Mouse (Mus musculus) erythroid progenitor cell, adult 5-6 weeks (primary cell): Measurements from ENCODE around the gene Spred2. TPM values are rescaled to one million over a fixed set of nuclear protein-coding genes. Genes with fewer than 3 reads are reported as not detected.
A peak's percentile ranks its signal among the peaks of the same experiment; 100 is the strongest.

Experiments used
- ATAC-seq: replicated peaks from 2 replicates; pipeline ENCODE4 v1.8.0; 2016; ENCODE audit warnings: moderate number of reproducible peaks, mild to moderate bottlenecking, moderate TSS enrichment, inconsistent platforms; ENCODE audit not compliant: poor library complexity, low FRiP score, severe bottlenecking
- total RNA-seq, 2 experiments: library from RNA; stranded (forward) in 1 of 2; stranded (reverse) in 1 of 2; fragments of 150-400 nt in 1 of 2; fragments of 186-747, 209-891 nt in 1 of 2; gene quantifications; 2 replicates each; pipeline versions ENCODE4 v1.2.3 to v1.2.4; 2015 to 2017; ENCODE audit warnings: low replicate concordance in 2 of 2

Gene Spred2
- 4.0 and 10.5 TPM in 2 replicates for total RNA-seq (2015; ENCODE audit: low replicate concordance)
- 1.0 and 1.6 TPM in 2 replicates for total RNA-seq (2017; ENCODE audit: low replicate concordance)

GRCm38 (mm10) chr11:19923888-19924756 is at the start of gene Spred2:
Gene Spred2 (plus strand): TSS chr11:19924375.
- peak; percentile 61 for ATAC-seq

GRCm38 (mm10) chr11:19875551-19875950 is 48.6 kb upstream of the Spred2 start:
- ATAC-seq = no peak

DNA sequence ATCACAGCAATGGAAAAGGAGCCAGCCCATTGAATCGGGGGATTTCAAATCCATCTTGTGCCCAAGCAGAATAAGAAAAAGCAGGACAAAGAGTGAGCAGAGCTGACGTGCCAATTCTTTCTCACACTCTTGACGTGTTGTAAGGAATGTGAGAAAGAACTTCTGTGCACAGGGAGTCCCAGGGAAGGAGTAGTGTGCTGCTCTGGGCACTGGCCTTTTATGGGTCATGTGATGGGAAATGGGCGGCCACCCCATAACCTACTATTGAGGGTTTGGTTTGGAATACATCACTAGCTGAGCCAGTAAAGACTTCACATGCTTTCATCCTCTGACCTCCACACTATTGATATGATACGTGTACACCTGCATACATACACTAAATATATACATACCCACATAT is 48.2 kb upstream of the Spred2 start:
- ATAC-seq = no peak

- no peak for ATAC-seq
These were observed 46.8 kb upstream of the Spred2 start for GRCm38 (mm10) chr11:19877239-19877915.

GRCm38 (mm10) chr11:19881342-19881741 is 42.8 kb upstream of the Spred2 start:
- no peak for ATAC-seq

- no peak for ATAC-seq
These were observed 33.3 kb upstream of the Spred2 start for GRCm38 (mm10) chr11:19890700-19891406.

DNA sequence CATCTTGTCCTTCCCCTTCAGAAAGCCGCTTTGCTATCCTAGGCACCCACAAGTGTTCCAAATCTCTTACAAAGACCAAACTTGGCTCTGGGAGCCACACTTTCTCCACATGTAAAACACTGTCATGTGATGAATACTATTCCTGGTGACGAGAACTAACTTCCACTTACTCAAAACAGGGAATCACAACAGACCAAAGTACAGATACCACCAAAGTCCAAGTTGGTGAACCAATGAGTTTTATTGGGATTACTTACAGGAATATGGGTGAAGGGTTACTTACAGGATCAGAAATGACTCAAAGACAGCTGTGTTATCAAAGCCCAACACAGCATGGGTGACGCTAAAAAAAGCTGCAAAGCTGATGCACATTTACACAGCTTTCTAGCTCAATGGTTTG is 30.9 kb upstream of the Spred2 start:
- ATAC-seq = no peak

DNA sequence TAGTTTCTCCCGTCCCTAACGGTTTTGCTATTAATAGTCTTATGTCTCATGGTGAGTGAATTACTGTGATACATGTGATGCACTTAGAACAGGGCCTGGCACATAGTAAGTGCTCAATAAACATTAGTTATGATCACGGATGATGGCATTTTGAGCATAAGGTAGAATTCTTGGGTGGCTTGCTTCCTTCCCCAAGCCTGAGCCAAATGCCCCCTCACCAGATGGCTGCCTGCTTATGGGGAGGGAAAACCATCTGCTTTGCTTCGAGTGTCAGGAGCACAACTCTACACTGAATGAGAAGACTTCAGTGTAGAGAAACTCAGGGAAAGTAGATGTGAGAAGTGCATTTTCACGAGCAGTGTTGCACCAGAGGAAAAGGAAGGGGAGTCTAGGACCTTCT is 24.6 kb upstream of the Spred2 start:
- no peak for ATAC-seq

- ATAC-seq = no peak
These were observed 23.5 kb upstream of the Spred2 start for GRCm38 (mm10) chr11:19900712-19901111.

DNA sequence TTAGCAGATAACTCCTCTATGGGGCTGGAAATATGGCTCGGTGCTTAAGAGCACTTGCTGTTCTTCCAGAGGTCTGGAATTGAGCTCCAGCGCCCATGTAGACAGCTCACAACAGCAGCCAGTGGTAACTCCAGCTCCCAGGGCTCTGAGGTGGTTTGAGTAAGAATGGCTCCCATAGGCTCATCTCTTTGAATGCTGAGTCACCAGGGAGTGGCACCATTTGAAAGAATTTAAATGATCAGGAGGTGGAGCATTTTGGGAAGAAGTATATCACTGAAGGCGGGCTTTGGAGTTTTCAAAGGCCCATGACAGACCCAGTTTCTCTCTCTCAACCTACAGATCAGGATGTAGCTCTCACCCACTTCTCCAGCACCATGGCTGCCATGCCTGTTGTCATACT is 13.0 kb upstream of the Spred2 start:
- ATAC-seq = 0 out of 2 replicates have a peak, but pooled peaks have one; percentile 39

DNA sequence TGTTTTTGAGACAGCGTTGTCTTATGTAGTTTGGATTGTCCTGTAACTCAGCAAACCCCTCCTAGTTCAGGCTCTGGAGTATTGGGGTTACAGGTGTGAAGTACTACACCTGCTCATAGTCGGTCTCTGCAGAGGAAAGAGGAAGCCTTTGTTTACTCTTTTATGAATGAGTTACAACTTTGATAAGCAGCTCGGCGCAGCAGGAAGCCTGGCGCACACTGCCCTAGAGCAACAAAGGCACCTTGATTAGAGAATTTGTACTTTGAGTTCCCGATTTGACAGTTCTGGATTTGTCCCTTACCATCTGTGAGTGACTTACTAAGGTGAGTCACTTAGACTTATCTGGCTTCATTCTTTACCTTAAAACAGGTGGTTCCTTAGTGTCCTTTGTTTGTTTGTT is 12.0 kb upstream of the Spred2 start:
- no peak for ATAC-seq

DNA sequence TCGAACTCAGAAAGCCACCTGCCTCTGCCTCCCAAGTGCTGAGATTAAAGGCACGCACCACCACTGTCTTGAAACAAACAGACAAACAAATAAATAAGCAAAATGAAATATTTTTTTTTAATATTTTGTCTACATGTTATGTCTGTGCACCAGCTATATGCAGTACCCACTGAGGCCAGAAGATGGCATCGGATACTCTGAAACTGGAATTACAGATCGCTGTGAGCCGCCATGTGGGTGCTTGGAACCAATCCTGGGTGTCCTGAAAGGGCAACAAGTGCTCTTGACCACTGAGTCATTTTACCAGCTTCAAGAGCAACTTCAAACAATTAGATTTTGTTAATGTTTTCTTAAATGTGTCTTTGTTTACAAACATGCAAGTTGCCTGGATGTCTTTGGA is 11.5 kb upstream of the Spred2 start:
- ATAC-seq = no peak

DNA sequence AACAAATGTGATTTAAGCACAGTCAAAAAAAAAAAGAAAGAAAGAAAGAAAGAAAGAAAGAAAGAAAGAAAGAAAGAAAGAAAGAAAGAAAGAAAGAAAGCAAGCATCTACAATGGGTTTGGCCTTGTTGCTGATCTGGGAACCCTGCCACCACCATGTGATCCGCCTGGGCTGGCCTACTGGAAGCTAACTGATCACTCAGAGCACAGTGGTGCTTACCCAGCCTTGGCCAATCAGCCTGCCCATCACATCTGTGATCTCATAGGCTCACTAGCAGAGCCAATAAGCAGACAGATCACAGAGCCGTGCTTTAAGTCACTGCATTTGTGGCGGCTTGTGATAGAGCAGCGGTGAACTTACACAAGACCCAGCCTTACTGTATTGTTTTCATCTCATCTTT is 10.4 kb upstream of the Spred2 start:
- ATAC-seq = no peak

DNA sequence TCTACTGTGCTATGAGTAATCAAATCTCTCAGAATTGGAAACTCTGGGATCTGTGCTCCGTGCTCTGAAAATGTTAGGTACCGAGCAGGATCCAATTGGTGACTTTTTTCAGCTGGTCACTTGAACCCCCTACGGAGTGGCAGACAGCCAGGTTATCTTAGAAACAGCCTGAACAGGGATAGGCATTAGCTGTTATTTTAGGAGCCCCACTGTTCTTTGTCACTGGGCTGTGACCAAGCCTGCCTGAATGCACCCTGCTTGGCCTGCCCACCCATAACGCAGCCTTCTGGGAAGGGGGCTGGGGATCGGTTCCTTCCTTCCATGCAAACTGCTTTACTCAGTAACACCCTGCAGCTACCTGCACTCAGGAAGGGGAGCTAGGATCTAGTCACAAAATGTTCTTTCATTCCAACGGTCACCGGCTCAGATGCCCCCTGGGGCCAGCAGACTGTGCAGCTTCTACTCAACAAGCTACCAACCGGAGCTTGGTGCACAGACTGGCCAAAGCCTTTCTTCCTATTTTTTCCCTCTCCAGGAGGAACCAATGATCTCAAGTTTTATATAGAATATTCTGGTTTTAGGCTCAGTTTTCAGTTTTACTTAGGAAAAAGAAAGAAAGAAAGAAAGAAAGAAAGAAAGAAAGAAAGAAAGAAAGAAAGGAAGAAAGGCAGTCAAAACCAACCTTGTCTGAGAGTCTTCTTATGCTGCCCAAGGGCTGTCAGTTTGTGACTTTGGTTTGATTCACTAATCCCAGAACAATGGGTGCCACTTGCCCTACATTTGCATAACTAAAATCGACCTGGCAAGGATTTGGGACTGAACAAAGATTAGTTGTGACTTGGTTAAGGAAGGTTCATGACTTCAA is 6.6 kb upstream of the Spred2 start:
- ATAC-seq = no peak

- ATAC-seq = no peak
These were observed 6.0 kb upstream of the Spred2 start for GRCm38 (mm10) chr11:19918246-19918540.

DNA sequence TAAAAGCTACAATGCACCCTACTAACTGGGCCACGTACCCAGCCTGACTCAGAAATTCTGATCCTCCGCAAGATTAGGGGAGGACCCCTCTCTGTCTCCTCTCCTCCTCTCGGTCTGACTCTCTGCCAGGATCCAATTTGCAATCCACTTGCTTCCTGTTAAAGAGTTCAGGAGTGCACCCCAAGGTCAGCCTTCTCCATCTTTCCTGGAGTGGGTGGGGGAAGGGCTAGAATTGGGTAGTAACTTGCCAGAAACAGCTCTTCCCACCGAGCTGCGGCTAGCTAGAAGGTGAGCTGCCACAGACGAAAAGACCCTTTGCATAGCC is 4.8 kb upstream of the Spred2 start:
- no peak for ATAC-seq

DNA sequence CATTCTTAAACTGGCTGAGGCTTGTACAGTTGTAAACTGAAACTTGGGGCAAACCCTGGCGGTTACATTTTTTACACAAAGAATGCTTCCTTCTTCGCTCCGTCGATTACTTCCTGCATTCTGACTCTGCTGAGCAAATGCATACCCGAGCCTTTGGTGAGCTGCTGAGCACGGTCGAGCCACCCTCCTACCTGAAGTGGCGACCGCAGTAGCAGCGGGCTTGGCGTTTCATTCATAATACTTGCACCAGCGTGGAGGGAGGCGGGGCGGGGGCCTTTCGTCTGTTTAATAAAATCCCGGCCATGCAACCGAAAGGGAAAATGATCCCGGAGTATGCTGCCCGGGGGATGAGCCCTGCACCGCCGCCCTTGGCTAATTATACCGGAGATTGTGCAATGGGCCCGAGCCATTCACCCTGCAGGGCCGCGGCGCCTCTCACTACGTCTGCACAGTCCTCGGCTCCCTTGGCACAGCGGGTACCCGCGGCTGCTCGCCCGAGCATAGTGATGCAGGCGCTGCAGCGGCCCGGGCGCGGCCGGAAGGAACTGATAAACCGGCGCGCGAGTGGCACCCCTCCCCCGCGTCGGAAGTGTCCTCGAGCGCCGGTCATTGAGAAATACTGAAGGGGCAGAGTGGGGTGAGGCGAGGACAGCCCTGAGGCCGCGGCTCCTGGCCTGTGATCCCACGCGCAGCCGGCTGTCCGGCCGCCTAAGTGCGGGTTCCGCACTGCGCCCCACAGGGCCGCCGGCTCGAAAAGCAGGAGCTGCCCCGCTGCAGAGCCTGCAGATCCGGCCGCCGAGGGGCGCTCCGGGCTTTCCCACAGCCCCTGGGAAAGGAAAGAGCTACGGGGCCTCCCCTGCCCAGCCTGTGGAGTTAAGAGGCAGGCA is 4.1 kb upstream of the Spred2 start:
- ATAC-seq = peak; percentile 81

- no peak for ATAC-seq
These were observed 2.5 kb upstream of the Spred2 start for GRCm38 (mm10) chr11:19921723-19922122.

DNA sequence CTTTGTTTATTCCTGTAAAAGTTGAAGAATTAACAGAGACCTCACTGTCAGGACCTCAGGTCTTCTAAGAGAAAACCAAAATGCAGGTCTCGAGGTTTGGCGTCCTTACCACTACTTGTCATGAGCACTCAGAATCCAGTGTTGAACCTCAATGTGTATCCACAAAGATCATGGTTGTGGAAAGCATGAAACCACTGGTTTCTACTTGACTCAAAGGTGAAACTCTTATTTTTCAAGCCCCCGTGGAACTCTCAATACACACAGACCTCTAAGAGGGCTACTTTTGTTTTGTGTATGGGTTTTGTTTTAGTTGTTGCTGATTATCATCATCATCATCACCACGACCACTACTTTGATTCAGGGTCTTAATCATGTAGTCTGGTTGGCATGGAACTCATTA is 2.0 kb upstream of the Spred2 start:
- ATAC-seq = no peak
